Mouse (Mus musculus) R1 (cell line): ENCODE measurements at regions not wholly inside any gene's neighbourhood (a gene's known extent, or its start where the extent isn't known, plus 50 kb on each side); places are given as distances from the start of the nearest gene placed in this dataset.
"Not testable (repeated sequence)": the region's sequence is repeated elsewhere in the genome, so short reads cannot be mapped to it uniquely, and the experiment has no call there.

ENCODE experiments used
- DNase-seq: peaks from one replicate; pipeline ENCODE4 v3.0.0-alpha.2; 2018; ENCODE audit warnings: low read depth, low spot score

GRCm38 (mm10) chr12:3188734-3189275, 121.0 kb downstream of the Rab10 start:
- DNase-seq: not testable (repeated sequence)

- DNase-seq: no peak
Measured at GRCm38 (mm10) chr12:3188137-3188536, 121.6 kb downstream of the Rab10 start.

- DNase-seq: peak; percentile 53
Measured at GRCm38 (mm10) chr12:3173325-3173724, 136.4 kb downstream of the Rab10 start.

GRCm38 (mm10) chr12:3169705-3170287, 140.0 kb downstream of the Rab10 start:
- peak; percentile 39 for DNase-seq

GRCm38 (mm10) chr12:3161666-3162065, 148.1 kb downstream of the Rab10 start:
- not testable (repeated sequence) for DNase-seq

- not testable (repeated sequence) for DNase-seq
Measured at GRCm38 (mm10) chr12:3158771-3159170, 151.0 kb downstream of the Rab10 start.

- DNase-seq: not testable (repeated sequence)
Measured at GRCm38 (mm10) chr12:3153705-3154104, 156.1 kb downstream of the Rab10 start.

- DNase-seq: not testable (repeated sequence)
Measured at GRCm38 (mm10) chr12:3132553-3132952, 177.2 kb downstream of the Rab10 start.

GRCm38 (mm10) chr12:3131149-3131751, 178.5 kb downstream of the Rab10 start:
- DNase-seq: not testable (repeated sequence)

GRCm38 (mm10) chr12:3127336-3127735, 182.4 kb downstream of the Rab10 start:
- DNase-seq: peak; percentile 84

GRCm38 (mm10) chr12:3124036-3124435, 185.7 kb downstream of the Rab10 start:
- peak; percentile 50 for DNase-seq

GRCm38 (mm10) chr12:3110589-3110988, 199.2 kb downstream of the Rab10 start:
- DNase-seq: peak; percentile 36

- DNase-seq: not testable (repeated sequence)
Measured at GRCm38 (mm10) chr12:3109671-3110070, 200.1 kb downstream of the Rab10 start.

GRCm38 (mm10) chr12:3101963-3102362, 207.8 kb downstream of the Rab10 start:
- DNase-seq: peak; percentile 79

GRCm38 (mm10) chr12:3098175-3098574, 211.6 kb downstream of the Rab10 start:
- peak; percentile 35 for DNase-seq

- no peak for DNase-seq
Measured at GRCm38 (mm10) chr12:3094509-3094908, 215.3 kb downstream of the Rab10 start.

- not testable (repeated sequence) for DNase-seq
Measured at GRCm38 (mm10) chr12:3092974-3093373, 216.8 kb downstream of the Rab10 start.

- DNase-seq: not testable (repeated sequence)
Measured at GRCm38 (mm10) chr12:3049546-3049945, 260.2 kb downstream of the Rab10 start.

GRCm38 (mm10) chr12:3018446-3018845, 291.3 kb downstream of the Rab10 start:
- DNase-seq: peak; percentile 17

GRCm38 (mm10) chr12:3016777-3017176, 293.0 kb downstream of the Rab10 start:
- not testable (repeated sequence) for DNase-seq
